Mouse (Mus musculus): ENCODE data around the gene Adh6a. TPM values are rescaled to one million over a fixed set of nuclear protein-coding genes. Genes with fewer than 3 reads are reported as not detected.
"Not testable (repeated sequence)": the region's sequence is repeated elsewhere in the genome, so short reads cannot be mapped to it uniquely, and the experiment has no call there.

The Adh6a gene
- total RNA-seq, 2 experiments from 2014 or later, result not detected

DNA sequence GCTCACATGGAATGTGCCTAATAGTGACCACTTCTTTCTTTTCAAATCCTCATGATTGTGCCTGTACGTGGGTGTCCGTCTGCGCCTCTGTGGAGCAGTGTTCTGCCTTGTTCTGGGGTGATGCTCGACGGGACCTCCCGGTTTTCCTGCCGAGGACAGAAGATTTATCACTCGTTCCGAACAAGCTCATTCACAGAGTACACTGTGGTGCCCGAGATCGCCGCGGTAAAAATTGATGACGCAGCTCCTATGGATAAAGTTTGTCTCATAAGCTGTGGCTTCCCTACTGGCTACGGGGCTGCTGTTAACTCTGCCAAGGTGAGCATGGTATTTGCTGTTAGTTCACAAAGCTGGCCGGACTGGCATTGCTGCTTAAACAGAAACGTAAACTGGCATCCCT, 11.9 kb downstream of the Adh6a start:
- no peak for DNase-seq (ENCODE audit: low spot score in 2 of 2)

DNA sequence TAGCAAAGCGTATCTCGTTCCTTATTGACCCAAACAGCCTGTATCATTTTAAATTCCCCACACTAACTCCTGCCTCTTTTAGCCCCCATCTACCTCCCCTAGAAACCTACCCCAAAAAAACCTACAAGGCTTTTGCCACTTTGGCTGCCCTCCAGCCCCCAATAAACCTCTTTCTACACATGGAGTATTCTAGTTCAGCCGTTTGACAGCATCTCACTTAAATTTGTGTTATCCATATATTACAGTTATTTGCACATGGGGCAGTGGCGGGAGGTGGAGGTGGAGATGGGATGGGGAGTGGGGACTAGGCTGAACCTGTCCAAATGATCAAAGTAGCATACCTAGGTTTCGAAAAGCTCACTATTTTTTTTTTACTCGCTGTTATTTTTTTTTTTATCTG, 12.4 kb downstream of the Adh6a start:
- no peak for DNase-seq (ENCODE audit: low spot score in 2 of 2)

DNA sequence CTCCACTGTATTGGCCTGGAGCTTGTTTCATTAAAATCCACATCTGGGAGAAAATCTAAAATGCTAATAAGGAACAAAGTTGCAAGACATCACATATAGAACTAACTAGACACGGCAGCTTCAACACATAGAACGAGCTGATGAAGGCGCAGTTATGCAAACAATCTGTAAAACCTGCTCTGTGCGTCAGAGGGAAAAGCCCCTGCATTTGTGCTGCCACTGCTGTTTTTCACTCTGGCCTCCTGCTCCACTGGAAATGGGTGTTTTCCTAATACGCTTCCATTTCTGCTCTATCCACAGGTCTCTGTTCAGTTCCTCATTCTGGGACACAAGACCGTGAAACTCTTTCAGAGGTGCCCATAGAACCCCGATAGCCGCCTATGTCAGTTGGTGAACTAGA, 20.8 kb downstream of the Adh6a start:
- no peak for DNase-seq (ENCODE audit: low spot score in 2 of 2)

DNA sequence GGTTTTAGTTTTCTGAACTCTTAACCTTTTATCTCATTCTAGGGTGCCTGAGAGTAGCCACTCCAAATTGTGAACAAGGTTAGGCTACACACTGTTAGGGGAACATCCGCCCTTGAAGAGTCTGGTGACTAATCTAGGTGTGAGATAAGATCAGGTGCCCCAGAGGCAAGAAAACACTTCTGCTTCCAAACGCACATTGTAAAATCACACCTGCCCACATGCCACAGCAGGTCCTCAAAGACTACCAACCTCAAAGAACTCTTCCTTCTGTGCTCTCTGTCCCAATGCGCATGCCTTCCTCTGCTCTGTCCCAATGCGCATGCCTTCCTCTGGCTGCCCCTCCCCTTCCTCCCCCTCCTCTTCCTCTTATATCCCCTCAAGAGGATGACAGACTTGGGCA, 21.2 kb downstream of the Adh6a start:
- DNase-seq (ENCODE audit: low spot score in 2 of 2), result no peak

DNA sequence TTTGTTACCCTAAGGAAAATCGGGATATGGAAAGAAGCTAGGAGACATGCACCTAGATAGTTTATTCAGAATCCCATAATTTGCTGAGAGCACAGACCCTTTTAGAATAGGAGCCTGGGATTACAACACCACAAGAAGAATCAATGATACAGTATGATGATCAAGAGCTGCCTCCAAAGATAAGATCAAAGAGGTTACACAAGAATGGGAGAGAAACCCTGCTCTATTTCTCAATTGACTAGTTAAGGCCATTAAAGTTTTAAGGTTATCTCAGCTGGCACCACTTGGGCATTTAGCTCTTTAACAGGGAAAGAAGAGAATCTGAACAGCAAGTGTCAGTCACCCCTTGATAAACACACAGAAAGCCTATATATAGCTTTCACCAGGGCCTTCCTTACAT, 22.5 kb downstream of the Adh6a start:
- no peak for DNase-seq (ENCODE audit: low spot score in 2 of 2)

DNA sequence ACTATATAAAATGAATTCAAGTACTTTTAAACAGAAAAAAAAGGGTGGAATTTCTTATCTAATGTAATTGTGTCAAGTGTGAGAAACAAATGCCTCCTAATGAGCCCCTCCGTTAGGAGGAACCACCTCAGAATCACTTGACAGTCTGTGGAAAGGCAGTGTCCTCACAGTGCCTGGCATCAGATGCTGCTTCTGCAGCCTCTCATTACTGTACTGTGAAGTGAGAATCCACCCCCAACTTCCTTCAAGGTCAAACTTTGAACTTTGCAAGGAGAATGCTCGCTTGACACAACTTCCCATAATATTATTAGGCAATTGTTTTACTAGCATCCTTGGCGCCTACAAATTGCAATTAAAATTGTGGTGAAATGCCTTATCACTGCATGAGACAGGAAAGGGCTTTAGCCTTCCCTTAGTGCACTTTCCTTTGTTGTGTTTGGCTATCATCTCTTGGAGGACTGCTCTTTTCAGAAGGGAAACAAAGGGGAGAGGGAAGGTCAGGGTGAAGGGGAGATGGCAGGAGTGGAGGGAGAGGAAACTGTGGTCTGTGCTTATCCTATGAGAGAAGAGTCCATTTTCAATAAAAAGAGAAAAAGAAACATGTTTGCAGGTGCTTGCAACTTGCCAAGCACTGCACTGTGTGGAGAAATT, 23.1 kb downstream of the Adh6a start:
- no peak for DNase-seq (ENCODE audit: low spot score in 2 of 2)

DNA sequence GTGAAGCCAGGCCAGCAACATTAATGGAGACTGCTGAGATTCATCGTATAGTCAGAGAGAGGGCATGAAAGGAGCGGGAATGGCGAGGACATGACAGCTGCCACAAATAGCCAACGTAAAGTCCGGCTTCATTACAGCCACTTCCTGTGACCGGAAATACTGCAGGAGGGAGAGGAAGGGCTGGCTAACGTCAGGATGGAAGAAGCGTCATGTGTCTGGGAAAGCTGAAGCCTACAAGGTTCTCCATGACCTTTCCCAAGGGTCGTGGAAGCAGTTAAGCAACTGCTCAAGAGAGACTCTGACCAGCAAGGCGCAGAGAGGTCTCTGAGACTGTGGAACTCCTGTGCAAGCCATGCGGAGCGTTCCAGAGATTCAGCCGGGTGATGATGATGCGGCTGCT, 28.4 kb downstream of the Adh6a start, which contains the start of gene Adh6b:
TSS of gene Adh6b (plus strand) at position 305 of the 400 bp plus-strand sequence.
- no peak for DNase-seq (ENCODE audit: low spot score in 2 of 2)

DNA sequence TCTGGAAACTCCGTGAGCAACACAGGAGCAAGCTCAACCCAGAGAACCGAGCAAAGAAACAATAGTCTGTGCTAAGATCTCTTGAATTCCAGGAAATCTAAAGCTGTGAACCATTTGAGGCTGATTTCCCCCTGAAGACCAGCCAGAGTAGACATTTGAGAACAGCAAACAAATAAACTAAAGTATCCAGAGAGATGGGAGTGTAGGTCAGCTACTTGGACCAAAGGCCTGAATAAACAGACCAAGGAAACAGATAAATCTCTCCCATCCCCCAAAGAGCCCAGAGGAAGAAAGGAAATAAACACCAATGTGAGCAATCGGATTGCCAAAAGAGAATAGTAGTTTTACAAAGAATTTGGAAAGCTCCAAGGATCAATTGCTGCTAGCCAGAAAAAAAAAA, 34.0 kb downstream of the Adh6a start:
- DNase-seq (ENCODE audit: low spot score in 2 of 2), result no peak

DNA sequence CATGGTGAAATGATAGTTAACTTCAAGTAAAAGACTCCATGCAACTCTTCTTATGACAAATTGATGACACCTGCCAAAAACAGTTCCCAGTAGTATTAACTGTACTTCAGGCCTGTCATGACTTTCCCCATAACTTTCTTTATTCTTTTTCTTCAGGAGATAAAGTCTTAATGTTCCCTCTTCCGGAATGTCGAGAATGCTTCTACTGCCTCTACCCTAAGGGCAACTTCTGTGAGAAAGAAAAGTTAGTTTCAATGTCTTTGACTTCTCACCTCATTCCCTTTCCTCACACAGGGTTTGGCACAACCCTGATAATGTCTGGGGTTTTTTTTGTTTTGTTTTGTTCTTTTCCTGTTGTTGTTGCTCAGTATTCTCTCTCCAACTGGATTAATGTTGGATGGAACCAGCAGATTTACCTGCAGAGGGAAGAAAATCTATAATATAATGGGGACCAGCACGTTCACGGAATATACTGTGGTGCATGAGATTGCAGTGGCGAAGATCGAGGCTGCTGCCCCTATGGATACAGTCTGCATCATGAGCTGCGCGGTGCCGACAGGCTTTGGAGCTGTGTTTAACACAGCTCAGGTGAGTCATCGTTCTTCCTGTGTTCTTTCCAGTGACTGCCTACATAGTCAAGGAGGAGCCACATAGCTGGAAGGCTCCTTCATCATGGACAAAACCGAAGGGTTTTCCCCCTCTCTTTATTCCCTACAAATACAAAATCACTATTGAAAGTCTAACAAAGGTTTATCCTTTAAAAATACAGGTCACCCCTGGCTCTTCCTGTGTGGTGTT, 39.1 kb downstream of the Adh6a start:
- DNase-seq (ENCODE audit: low spot score in 2 of 2), result no peak

DNA sequence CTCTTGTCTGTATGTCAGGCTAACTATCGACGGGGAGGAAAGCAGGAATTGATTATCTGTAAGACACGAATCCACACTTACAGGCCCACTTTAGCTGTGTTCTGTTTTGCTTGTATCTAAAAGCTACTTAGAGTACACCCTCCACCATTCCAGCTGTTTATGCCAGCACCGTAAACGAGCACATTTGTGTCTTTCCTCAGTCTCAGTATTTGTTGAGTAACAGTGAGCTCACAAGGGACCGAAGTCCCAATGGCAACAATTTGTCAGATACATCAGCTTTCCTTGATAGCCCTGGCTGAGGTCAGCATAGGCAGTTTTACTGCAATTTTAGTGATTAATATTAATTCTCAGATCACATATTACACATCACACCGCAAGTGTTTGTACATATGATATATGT, 45.8 kb downstream of the Adh6a start:
- no peak for DNase-seq (ENCODE audit: low spot score in 2 of 2)

DNA sequence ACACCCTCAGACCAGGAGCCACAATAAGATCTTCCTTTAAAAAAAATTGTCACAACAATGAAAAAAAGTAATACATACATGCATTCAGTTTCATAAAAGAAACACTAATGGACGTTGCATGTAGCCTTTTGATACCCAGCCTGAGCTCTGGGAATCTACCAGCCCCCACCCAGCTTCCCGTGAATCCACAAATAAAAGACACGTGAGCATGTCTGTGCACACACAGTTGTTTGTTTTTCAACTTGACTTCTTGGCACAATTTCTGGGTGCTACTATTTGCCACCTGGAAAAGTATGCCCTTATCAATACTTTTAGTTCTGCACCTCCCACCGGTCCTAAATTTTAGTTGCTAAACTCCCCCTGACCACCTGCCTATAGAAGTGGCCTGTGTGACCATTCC, 47.6 kb downstream of the Adh6a start:
- no peak for DNase-seq (ENCODE audit: low spot score in 2 of 2)

DNA sequence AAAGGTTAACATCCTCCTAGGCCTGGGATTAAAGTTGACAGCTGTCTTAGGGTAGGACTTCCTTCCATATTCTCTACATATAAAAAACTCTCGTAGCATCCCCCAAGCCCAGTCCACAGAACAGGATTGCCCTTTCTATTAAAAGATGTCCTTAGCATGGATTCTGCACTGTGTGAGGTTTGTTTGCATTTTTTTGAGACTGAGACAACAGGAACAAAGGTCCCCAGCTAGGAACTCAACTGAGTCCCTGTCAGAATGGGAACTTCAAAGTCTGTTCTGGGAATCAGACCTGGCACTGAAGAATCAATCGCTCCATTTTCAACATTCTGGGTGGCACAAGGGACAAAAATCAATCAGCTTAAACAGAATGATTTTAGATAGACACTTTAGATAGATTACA, 49.8 kb downstream of the Adh6a start:
- DNase-seq (ENCODE audit: low spot score in 2 of 2), result no peak

DNA sequence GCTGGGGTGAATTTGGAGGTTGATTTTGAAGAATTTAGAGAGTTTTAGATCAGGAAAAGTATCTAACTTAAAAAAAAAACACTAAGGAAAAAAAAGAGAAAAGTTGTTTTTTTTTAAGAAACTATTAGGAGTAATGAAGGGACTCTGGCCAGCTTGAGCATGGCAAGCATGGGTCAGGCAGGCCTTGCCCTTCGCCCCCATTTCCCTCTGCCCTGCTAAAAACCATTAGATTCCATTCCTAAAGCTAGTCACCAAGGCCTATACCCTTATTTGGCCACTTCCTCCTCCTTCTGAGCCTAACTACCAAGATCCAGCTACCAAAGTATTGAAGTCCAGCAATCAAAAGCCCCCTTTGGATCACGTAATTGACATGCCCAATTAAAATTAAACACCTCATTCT, 53.1 kb downstream of the Adh6a start:
- no peak for DNase-seq (ENCODE audit: low spot score in 2 of 2)

DNA sequence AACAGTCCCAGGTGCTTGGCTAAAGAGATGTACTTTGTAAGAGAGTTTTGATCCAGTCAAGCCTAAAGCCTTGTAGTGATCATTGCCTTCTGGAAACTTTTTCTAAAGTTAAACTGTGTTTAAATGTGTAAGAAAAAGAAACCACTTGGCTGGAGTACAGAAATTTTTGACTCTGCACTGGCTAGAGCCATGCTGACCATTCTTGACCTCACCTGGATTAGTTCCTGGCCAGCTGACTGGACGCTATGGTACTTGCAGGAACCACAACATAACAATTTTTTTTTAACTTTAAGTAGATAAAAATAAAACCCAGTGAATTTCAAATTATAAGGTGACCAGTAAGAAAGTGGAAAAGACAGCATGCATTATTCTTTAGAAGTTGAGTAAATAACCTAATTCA, 56.5 kb downstream of the Adh6a start:
- DNase-seq (ENCODE audit: low spot score in 2 of 2), result no peak

DNA sequence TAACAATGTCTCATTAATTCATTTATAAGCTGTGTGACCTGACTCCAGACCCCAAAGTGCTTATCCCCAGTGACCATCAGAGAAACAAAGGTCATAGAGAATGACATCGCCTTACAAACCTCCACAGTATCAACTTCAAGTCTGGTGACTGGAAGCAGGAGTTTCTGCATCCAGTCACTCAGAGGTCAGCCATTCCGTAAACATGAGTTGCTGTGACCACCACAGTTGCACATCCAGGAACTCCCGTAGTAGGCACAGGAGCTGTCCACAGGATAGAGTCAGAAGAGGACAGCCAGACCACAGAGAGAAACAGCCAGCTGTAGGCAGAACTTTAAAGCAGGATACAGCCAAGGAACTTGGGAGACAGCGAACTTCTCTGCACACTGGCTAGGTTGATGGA, 57.2 kb downstream of the Adh6a start:
- not testable (repeated sequence) for DNase-seq (ENCODE audit: low spot score in 2 of 2)

DNA sequence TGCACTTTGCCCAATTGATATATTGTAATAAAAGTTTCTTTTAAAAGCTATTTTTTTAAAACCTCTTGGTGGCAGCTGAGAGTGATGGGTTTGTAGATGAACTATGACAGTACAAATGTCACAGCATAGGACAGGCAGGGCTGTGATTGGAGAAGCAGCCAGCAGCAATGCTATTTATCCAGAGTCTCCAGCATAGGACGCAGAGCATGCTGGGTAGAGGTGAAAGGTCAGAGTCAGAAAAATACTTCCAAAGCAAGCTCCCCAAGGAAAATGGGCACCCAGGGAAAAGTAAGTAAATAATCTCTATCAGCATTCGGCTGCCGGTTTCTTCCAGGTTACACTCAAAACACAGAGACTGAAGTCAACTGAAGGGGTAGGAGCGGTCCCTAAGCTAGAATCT, 60.8 kb downstream of the Adh6a start:
- no peak for DNase-seq (ENCODE audit: low spot score in 2 of 2)

DNA sequence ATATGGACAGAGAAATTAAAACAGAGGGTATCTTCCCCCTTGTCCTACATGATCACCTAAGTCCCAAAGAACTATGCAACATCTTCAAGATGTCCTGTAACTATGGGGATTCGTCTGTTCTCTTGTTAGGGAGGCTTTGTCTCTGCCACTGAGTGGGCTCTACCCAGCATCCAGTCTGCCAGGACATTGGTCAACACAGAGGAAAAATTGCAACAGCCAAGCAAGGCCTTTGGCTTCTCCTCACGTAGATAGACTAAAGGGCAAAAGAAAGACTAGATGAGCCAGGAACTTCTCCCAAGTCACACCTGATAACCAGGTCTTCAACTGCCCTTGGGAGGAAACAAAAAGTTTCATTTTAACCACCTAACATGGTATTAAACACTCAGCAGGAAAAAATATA, 62.1 kb downstream of the Adh6a start:
- no peak for DNase-seq (ENCODE audit: low spot score in 2 of 2)

Other genes with a start within 250 kb of the Adh6a start
- gene 1110002E22Rik, start 248.2 kb upstream of the Adh6a start, total RNA-seq (2021), result 100 to 1,000 TPM; 145 to 167 TPM
- 1 to 10 TPM; 1.7 to 1.9 TPM for gene Gm5105, start 245.9 kb upstream of the Adh6a start, total RNA-seq (2021)
- 1 to 10 TPM; 3.5 to 4.9 TPM for gene Trmt10a, start 169.8 kb upstream of the Adh6a start, total RNA-seq (2021)
- 1 to 10 TPM; 3.9 to 4.2 TPM for gene Mttp, start 168.3 kb upstream of the Adh6a start, total RNA-seq (2021)
- not detected for gene 4930579F01Rik, start 119.5 kb upstream of the Adh6a start, total RNA-seq (2021)
- under 1 TPM; 0.47 to 0.52 TPM for gene Adh7, start 95.5 kb upstream of the Adh6a start, total RNA-seq (2021)
- 10 to 100 TPM; 28.8 to 29.3 TPM for gene Adh1, start 52.3 kb upstream of the Adh6a start, total RNA-seq (2021)
- gene Adh6b, start 28.5 kb downstream of the Adh6a start, total RNA-seq (2021), result under 1 TPM; 0.12 to 0.52 TPM
- gene Adh4, start 102.2 kb downstream of the Adh6a start, total RNA-seq (2021), result not detected
- gene Adh5, start 129.8 kb downstream of the Adh6a start, total RNA-seq (2021), result 10 to 100 TPM; 74.4 to 80.7 TPM
- 10 to 100 TPM; 47.0 to 50.2 TPM for gene Metap1, start 176.2 kb downstream of the Adh6a start, total RNA-seq (2021)
- gene Eif4e, start 212.9 kb downstream of the Adh6a start, total RNA-seq (2021), result 100 to 1,000 TPM; 132 to 141 TPM

All from gastrocnemius, postnatal 4 days (tissue).